Comparison of ENCODE assay signal across 8 mouse cellular contexts in genomic region chr13:100014906-100015895, GRCm38 (mm10). TPM values are rescaled to one million over a fixed set of nuclear protein-coding genes. Genes with fewer than 3 reads are reported as not detected.
DNase-seq lines count a peak whose midpoint lies in the region; ATAC-seq and TF ChIP-seq lines count a peak whose summit lies in the region.

Gene Mccc2 (minus strand): TSS chr13:100015639.

- H3K9ac ChIP-seq in heart, embryonic 12.5 days, result peak within 1 kb of the TSS; percentile 78
- H3K9ac ChIP-seq in kidney, postnatal 0 days (ENCODE audit: low read depth, low read length), result peak within 1 kb of the TSS; percentile 73
- peak within 1 kb of the TSS; percentile 79 for H3K9ac ChIP-seq in liver, embryonic 11.5 days (ENCODE audit: low read depth, low read length)
- H3K9ac ChIP-seq in stomach, embryonic 14.5 days (replicated peaks; ENCODE audit: low read depth, low read length), result peak within 1 kb of the TSS; percentile 77

- no peak for TF ChIP-seq CTCF in kidney, postnatal 0 days (IDR thresholded peaks at IDR 0.05; ENCODE audit: low read depth)

- ATAC-seq in erythroid progenitor cell, adult 5-6 weeks (replicated peaks; ENCODE audit: low FRiP score, poor library complexity, severe bottlenecking), result peak; percentile 100
- ATAC-seq in heart, embryonic 12.5 days (ENCODE audit: insufficient number of reproducible peaks, low FRiP score), result peak; percentile 100
- ATAC-seq in kidney, postnatal 0 days (replicated peaks; ENCODE audit: low FRiP score, low read depth), result peak; percentile 100
- peak; percentile 100 for ATAC-seq in liver, embryonic 11.5 days (replicated peaks; ENCODE audit: low FRiP score)
- peak; percentile 100 for ATAC-seq in stomach, embryonic 14.5 days (ENCODE audit: insufficient number of reproducible peaks, insufficient read depth, low FRiP score, low read depth)

- no peaks in the 10 kb centered on the region for H3K9me3 ChIP-seq in heart, embryonic 12.5 days (replicated peaks)
- no peaks in the 10 kb centered on the region for H3K9me3 ChIP-seq in kidney, postnatal 0 days (replicated peaks; ENCODE audit: low read length)
- no peaks in the 10 kb centered on the region for H3K9me3 ChIP-seq in liver, embryonic 11.5 days (ENCODE audit: control insufficient read depth, low read length)
- H3K9me3 ChIP-seq in stomach, embryonic 14.5 days (ENCODE audit: control insufficient read depth, low read depth, low read length), result no peaks in the 10 kb centered on the region

- peaks cover 5% of the 10 kb centered on the region for H3K36me3 ChIP-seq in heart, embryonic 12.5 days
- H3K36me3 ChIP-seq in kidney, postnatal 0 days (ENCODE audit: insufficient read depth, low read length), result 0 out of 2 replicates have a peak, but pooled peaks cover 5% of the 10 kb centered on the region
- H3K36me3 ChIP-seq in liver, embryonic 11.5 days (ENCODE audit: control insufficient read depth, insufficient read depth, low read length), result peaks cover 2% of the 10 kb centered on the region
- H3K36me3 ChIP-seq in stomach, embryonic 14.5 days (ENCODE audit: control insufficient read depth, insufficient read depth, low read length), result peaks cover under 1% of the 10 kb centered on the region; the same call in 1 of the 2 replicates

- WGBS in heart, embryonic 12.5 days, result 5% methylated on average over 47 of the region's 47 CpGs
- 2% methylated on average over 45 of the region's 47 CpGs for WGBS in kidney, postnatal 0 days
- WGBS in liver, embryonic 11.5 days, result 4% methylated on average over 47 of the region's 47 CpGs
- WGBS in stomach, embryonic 14.5 days, result 3% methylated on average over 46 of the region's 47 CpGs

- H3K4me2 ChIP-seq in heart, embryonic 12.5 days, result peak within 1 kb of the TSS; percentile 84
- H3K4me2 ChIP-seq in kidney, postnatal 0 days (ENCODE audit: low read length), result peak within 1 kb of the TSS; percentile 76
- H3K4me2 ChIP-seq in liver, embryonic 11.5 days, result peak within 1 kb of the TSS; percentile 94
- H3K4me2 ChIP-seq in stomach, embryonic 14.5 days (replicated peaks; ENCODE audit: low read depth, low read length), result peak within 1 kb of the TSS; percentile 55

- peak within 1 kb of the TSS; percentile 71 for H3K4me3 ChIP-seq in heart, embryonic 12.5 days
- peak within 1 kb of the TSS; percentile 63 for H3K4me3 ChIP-seq in kidney, postnatal 0 days (replicated peaks; ENCODE audit: low read depth, low read length)
- H3K4me3 ChIP-seq in liver, embryonic 11.5 days (ENCODE audit: low read depth, low read length), result peak within 1 kb of the TSS; percentile 81
- H3K4me3 ChIP-seq in stomach, embryonic 14.5 days (ENCODE audit: low read depth, low read length), result peak within 1 kb of the TSS; percentile 81

- H3K4me1 ChIP-seq in heart, embryonic 12.5 days (replicated peaks), result peaks cover 13% of the 10 kb centered on the region
- peaks cover 8% of the 10 kb centered on the region; the same call in 1 of the 2 replicates for H3K4me1 ChIP-seq in kidney, postnatal 0 days (replicated peaks; ENCODE audit: insufficient read depth, low read length)
- peaks cover 11% of the 10 kb centered on the region for H3K4me1 ChIP-seq in liver, embryonic 11.5 days (replicated peaks; ENCODE audit: control insufficient read depth, insufficient read depth, low read length)
- peaks cover 14% of the 10 kb centered on the region; the same call in 1 of the 2 replicates for H3K4me1 ChIP-seq in stomach, embryonic 14.5 days (ENCODE audit: control insufficient read depth, insufficient read depth, low read length)

- H3K27ac ChIP-seq in heart, embryonic 12.5 days (ENCODE audit: poor library complexity, severe bottlenecking), result peak within 1 kb of the TSS; percentile 55
- H3K27ac ChIP-seq in kidney, postnatal 0 days, result peak within 1 kb of the TSS; percentile 84
- peak within 1 kb of the TSS; percentile 54 for H3K27ac ChIP-seq in liver, embryonic 11.5 days (ENCODE audit: low read depth, low read length)
- H3K27ac ChIP-seq in stomach, embryonic 14.5 days (ENCODE audit: low read length), result peak within 1 kb of the TSS; percentile 69; the same call in 1 of the 2 replicates

- DNase-seq in CD4-positive helper T cell, adult 2 months (ENCODE audit: low read depth, low spot score), result peak; percentile 87
- peak; percentile 76 for DNase-seq in brain, embryonic 18.5 days (ENCODE audit: low read depth, low spot score)
- DNase-seq in kidney, postnatal 0 days (ENCODE audit: low spot score), result peak; percentile 97
- DNase-seq in liver, embryonic 11.5 days (ENCODE audit: low spot score), result peak; percentile 84
- peak; percentile 83 for DNase-seq in naive thymus-derived CD4-positive, alpha-beta T cell, adult 2 months (ENCODE audit: low read depth)

- H3K27me3 ChIP-seq in heart, embryonic 12.5 days (replicated peaks), result no peaks in the 10 kb centered on the region
- H3K27me3 ChIP-seq in kidney, postnatal 0 days (ENCODE audit: insufficient read depth, low read length), result no peaks in the 10 kb centered on the region
- no peaks in the 10 kb centered on the region for H3K27me3 ChIP-seq in liver, embryonic 11.5 days (replicated peaks; ENCODE audit: control insufficient read depth, insufficient read depth, low read length)
- no peaks in the 10 kb centered on the region for H3K27me3 ChIP-seq in stomach, embryonic 14.5 days (ENCODE audit: control insufficient read depth, insufficient read depth, low read length)

RNA-seq across cellular contexts. Expression of gene Mccc2, which starts in this region (rescaled TPM):
- total RNA-seq in erythroid progenitor cell, adult 5-6 weeks (2015; ENCODE audit: low replicate concordance), result 10.9 TPM in 1 of 2 replicates, not detected in the other
- total RNA-seq in erythroid progenitor cell, adult 5-6 weeks (2017; ENCODE audit: low replicate concordance), result 0.77 and 3.0 TPM in 2 replicates
- 28.1 and 30.4 TPM in 2 replicates for polyA plus RNA-seq in heart, embryonic 12.5 days (2016; fragmentation: Nextera tagmentation; extraction: Ambion mirVana)
- 73.4 and 77.8 TPM in 2 replicates for polyA plus RNA-seq in kidney, postnatal 0 days (2015; fragmentation: Nextera tagmentation; extraction: Ambion mirVana)
- 31.0 and 33.4 TPM in 2 replicates for polyA plus RNA-seq in liver, embryonic 11.5 days (2014; fragmentation: Nextera tagmentation; extraction: Ambion mirVana)
- 49.3 and 57.6 TPM in 2 replicates for polyA plus RNA-seq in stomach, embryonic 14.5 days (2014; fragmentation: Nextera tagmentation; extraction: Ambion mirVana)

Comparison
In these comparisons a context has a peak if more than half of its experiments do, and no peak if none do; other contexts are left out.
1. Peak in every context shown above with its lines: DNase-seq, ATAC-seq, H3K4me3 ChIP-seq and H3K27ac ChIP-seq.